Mouse (Mus musculus): Measurements from ENCODE around the gene Paip2b. TPM values are rescaled to one million over a fixed set of nuclear protein-coding genes. Genes with fewer than 3 reads are reported as not detected.
"Not testable (repeated sequence)": the region's sequence is repeated elsewhere in the genome, so short reads cannot be mapped to it uniquely, and the experiment has no call there.

Paip2b gene
- total and polyA plus RNA-seq, 2 experiments from 2014 or later, result 30.8 to 45.3 TPM

GRCm38 (mm10) chr6:83802846-83803245 is 28.7 kb downstream of the Paip2b start:
- Histone ChIP-seq H3K27ac (no peak overlapping the region), H3K4me3 (ENCODE audit: low read length) (no peak overlapping the region), H3K9ac (replicated peaks; ENCODE audit: low read length) (no peak overlapping the region), H3K27me3 (ENCODE audit: insufficient read depth, low read length) (no peaks in the 10 kb centered on the region), H3K36me3 (ENCODE audit: insufficient read depth, low read length) (peaks cover 35% of the 10 kb centered on the region), H3K4me1 (ENCODE audit: insufficient read depth, low read length) (no peaks in the 10 kb centered on the region), H3K9me3 (ENCODE audit: low read length) (no peaks in the 10 kb centered on the region), H3K4me2 (ENCODE audit: low read depth, low read length) (no peak overlapping the region)
- 87% methylated on average over 3 of the region's 3 CpGs for WGBS
- DNase-seq (ENCODE audit: low spot score) (no peak), ATAC-seq (no peak)
- TF ChIP-seq CTCF (IDR thresholded peaks at IDR 0.05; ENCODE audit: low read depth), result no peak

- 80% methylated on average over 5 of the region's 5 CpGs for WGBS
- no peak for DNase-seq (ENCODE audit: low spot score)
These were observed 29.5 kb downstream of the Paip2b start for GRCm38 (mm10) chr6:83802033-83802432.

DNA sequence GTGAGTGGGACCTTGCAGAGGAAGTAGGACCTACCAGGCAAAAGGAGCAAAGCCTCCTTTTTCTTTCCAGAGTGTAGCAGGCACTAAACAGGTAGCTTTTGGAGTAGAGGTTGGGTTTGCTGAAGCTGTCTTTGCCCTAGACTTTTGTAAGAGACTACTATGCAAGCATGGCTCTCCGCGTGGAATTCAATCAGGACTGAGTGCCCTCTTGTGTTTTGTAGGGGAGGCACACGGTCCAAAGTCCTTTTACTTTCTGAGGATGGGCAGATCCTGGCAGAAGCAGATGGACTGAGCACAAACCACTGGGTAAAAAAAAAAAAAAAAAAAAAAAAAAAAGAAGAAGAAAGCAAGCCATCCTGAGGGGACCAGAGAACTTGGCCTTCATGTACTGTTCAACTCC is 34.9 kb downstream of the Paip2b start:
- H3K4me1 ChIP-seq (ENCODE audit: insufficient read depth, low read length), result peaks cover 9% of the 10 kb centered on the region; the same call in 1 of the 2 replicates
- no peak overlapping the region for H3K9ac ChIP-seq (replicated peaks; ENCODE audit: low read length)
- peaks cover 18% of the 10 kb centered on the region for H3K36me3 ChIP-seq (ENCODE audit: insufficient read depth, low read length)
- no peak overlapping the region for H3K4me3 ChIP-seq (ENCODE audit: low read length)
- H3K27me3 ChIP-seq (ENCODE audit: insufficient read depth, low read length), result no peaks in the 10 kb centered on the region
- no peak overlapping the region for H3K4me2 ChIP-seq (ENCODE audit: low read depth, low read length)
- no peak overlapping the region for H3K27ac ChIP-seq
- H3K9me3 ChIP-seq (ENCODE audit: low read length), result no peaks in the 10 kb centered on the region
- no peak for ATAC-seq
- 52% methylated on average over 3 of the region's 3 CpGs for WGBS
- peak; percentile 23 for DNase-seq (ENCODE audit: low spot score)
- no peak for TF ChIP-seq CTCF (IDR thresholded peaks at IDR 0.05; ENCODE audit: low read depth)

More at GRCm38 (mm10) chr6:83802033-83802432, 29.5 kb downstream of the Paip2b start:
- no peaks in the 10 kb centered on the region for H3K9me3 ChIP-seq (ENCODE audit: low read length)
- no peak overlapping the region for H3K9ac ChIP-seq (replicated peaks; ENCODE audit: low read length)
- no peak for ATAC-seq
- H3K36me3 ChIP-seq (ENCODE audit: insufficient read depth, low read length), result peaks cover 27% of the 10 kb centered on the region
- no peak overlapping the region for H3K4me3 ChIP-seq (ENCODE audit: low read length)
- H3K4me1 ChIP-seq (ENCODE audit: insufficient read depth, low read length), result 0 out of 2 replicates have a peak, but pooled peaks cover 1% of the 10 kb centered on the region
- H3K27ac ChIP-seq, result no peak overlapping the region
- H3K27me3 ChIP-seq (ENCODE audit: insufficient read depth, low read length), result no peaks in the 10 kb centered on the region
- H3K4me2 ChIP-seq (ENCODE audit: low read depth, low read length), result no peak overlapping the region
- no peak for TF ChIP-seq CTCF (IDR thresholded peaks at IDR 0.05; ENCODE audit: low read depth)

GRCm38 (mm10) chr6:83795492-83795900 is 36.0 kb downstream of the Paip2b start:
- TF ChIP-seq CTCF (IDR thresholded peaks at IDR 0.05; ENCODE audit: low read depth), result no peak
- H3K4me2 ChIP-seq (ENCODE audit: low read depth, low read length), result peak overlapping the region; percentile 94
- peaks cover 9% of the 10 kb centered on the region; the same call in 1 of the 2 replicates for H3K4me1 ChIP-seq (ENCODE audit: insufficient read depth, low read length)
- peak overlapping the region; percentile 90 for H3K9ac ChIP-seq (replicated peaks; ENCODE audit: low read length)
- peak overlapping the region; percentile 81 for H3K4me3 ChIP-seq (ENCODE audit: low read length)
- H3K36me3 ChIP-seq (ENCODE audit: insufficient read depth, low read length), result peaks cover 6% of the 10 kb centered on the region; the same call in 1 of the 2 replicates
- ATAC-seq (peak; percentile 22; the same call in 1 of the 2 replicates), DNase-seq (ENCODE audit: low spot score) (peak; percentile 74)
- 7% methylated on average over 13 of the region's 13 CpGs for WGBS
- H3K27ac ChIP-seq, result peak overlapping the region; percentile 95
- no peaks in the 10 kb centered on the region for H3K9me3 ChIP-seq (ENCODE audit: low read length)
- H3K27me3 ChIP-seq (ENCODE audit: insufficient read depth, low read length), result no peaks in the 10 kb centered on the region

DNA sequence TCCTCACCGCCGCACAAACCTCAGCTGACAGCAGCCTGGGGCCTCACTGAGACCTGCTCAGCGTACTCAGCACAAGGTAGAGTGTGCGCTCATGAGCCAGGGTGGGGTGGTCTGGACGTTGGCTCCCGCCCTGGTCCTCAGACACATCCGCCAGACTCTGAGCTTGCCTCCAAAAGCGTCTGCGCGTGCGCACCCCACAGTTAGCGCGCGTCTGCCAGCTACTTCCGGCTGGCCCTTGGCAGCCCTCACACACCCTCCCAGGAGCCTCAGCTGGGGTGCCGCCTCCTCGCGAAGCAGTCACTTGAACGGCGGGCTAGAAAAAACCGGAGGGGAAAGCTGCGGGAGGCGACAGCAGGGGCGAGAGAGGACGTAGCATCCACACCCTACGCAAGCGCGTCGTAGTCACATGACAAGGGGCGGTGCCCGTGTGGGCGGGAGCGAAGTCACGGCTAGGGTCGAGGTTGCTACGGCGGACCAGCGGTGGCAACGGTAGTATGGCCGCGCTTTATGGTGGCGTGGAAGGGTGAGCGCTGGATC is 36.7 kb downstream of the Paip2b start, which contains the start of gene Nagk:
Gene Nagk, plus strand, starts transcription at position 223 of the 537 bp plus-strand sequence.
- Histone ChIP-seq H3K4me2 (ENCODE audit: low read depth, low read length) (peak within 1 kb of the TSS; percentile 94), H3K36me3 (ENCODE audit: insufficient read depth, low read length) (no peaks in the 10 kb centered on the region), H3K9ac (replicated peaks; ENCODE audit: low read length) (peak within 1 kb of the TSS; percentile 90), H3K9me3 (ENCODE audit: low read length) (no peaks in the 10 kb centered on the region), H3K27ac (peak within 1 kb of the TSS; percentile 95), H3K4me1 (ENCODE audit: insufficient read depth, low read length) (peaks cover 9% of the 10 kb centered on the region; the same call in 1 of the 2 replicates), H3K4me3 (ENCODE audit: low read length) (peak within 1 kb of the TSS; percentile 81), H3K27me3 (ENCODE audit: insufficient read depth, low read length) (no peaks in the 10 kb centered on the region)
- WGBS, result under 1% methylated on average over 43 of the region's 43 CpGs
- TF ChIP-seq CTCF (IDR thresholded peaks at IDR 0.05; ENCODE audit: low read depth), result no peak; the same call in 1 of the 2 replicates
- peak; percentile 97 for DNase-seq (ENCODE audit: low spot score)
- peak; percentile 96 for ATAC-seq

GRCm38 (mm10) chr6:83791251-83791890 is 40.2 kb downstream of the Paip2b start:
- no peak for DNase-seq (ENCODE audit: low spot score)
- Histone ChIP-seq H3K27me3 (ENCODE audit: insufficient read depth, low read length) (no peaks in the 10 kb centered on the region), H3K9me3 (ENCODE audit: low read length) (no peaks in the 10 kb centered on the region), H3K27ac (no peak overlapping the region), H3K4me1 (ENCODE audit: insufficient read depth, low read length) (0 out of 2 replicates have a peak, but pooled peaks cover 2% of the 10 kb centered on the region), H3K4me2 (ENCODE audit: low read depth, low read length) (no peak overlapping the region), H3K9ac (replicated peaks; ENCODE audit: low read length) (no peak overlapping the region), H3K36me3 (ENCODE audit: insufficient read depth, low read length) (no peaks in the 10 kb centered on the region), H3K4me3 (ENCODE audit: low read length) (no peak overlapping the region)
- TF ChIP-seq CTCF (IDR thresholded peaks at IDR 0.05; ENCODE audit: low read depth), result no peak
- ATAC-seq, result no peak
- WGBS, result 68% methylated on average over 4 of the region's 4 CpGs

- not testable (repeated sequence) for H3K27me3 ChIP-seq (ENCODE audit: insufficient read depth, low read length); H3K27ac ChIP-seq; H3K4me3 ChIP-seq (ENCODE audit: low read length); H3K36me3 ChIP-seq (ENCODE audit: insufficient read depth, low read length); DNase-seq (ENCODE audit: low spot score); ATAC-seq; H3K4me2 ChIP-seq (ENCODE audit: low read depth, low read length); H3K9ac ChIP-seq (replicated peaks; ENCODE audit: low read length); H3K9me3 ChIP-seq (ENCODE audit: low read length); H3K4me1 ChIP-seq (ENCODE audit: insufficient read depth, low read length)
- 75% methylated on average over 5 of the region's 5 CpGs for WGBS
These were observed 41.0 kb downstream of the Paip2b start for GRCm38 (mm10) chr6:83790533-83790932.
